Mouse (Mus musculus) adipocyte (in vitro differentiated cells): ENCODE measurements around the gene Zbtb22.
A peak's percentile ranks its signal among the peaks of the same experiment; 100 is the strongest.

ENCODE experiments used
- DNase-seq: peaks from one replicate; pipeline ENCODE4 v3.0.0-alpha.2; 2016; ENCODE audit warnings: low spot score

Gene Zbtb22

DNA sequence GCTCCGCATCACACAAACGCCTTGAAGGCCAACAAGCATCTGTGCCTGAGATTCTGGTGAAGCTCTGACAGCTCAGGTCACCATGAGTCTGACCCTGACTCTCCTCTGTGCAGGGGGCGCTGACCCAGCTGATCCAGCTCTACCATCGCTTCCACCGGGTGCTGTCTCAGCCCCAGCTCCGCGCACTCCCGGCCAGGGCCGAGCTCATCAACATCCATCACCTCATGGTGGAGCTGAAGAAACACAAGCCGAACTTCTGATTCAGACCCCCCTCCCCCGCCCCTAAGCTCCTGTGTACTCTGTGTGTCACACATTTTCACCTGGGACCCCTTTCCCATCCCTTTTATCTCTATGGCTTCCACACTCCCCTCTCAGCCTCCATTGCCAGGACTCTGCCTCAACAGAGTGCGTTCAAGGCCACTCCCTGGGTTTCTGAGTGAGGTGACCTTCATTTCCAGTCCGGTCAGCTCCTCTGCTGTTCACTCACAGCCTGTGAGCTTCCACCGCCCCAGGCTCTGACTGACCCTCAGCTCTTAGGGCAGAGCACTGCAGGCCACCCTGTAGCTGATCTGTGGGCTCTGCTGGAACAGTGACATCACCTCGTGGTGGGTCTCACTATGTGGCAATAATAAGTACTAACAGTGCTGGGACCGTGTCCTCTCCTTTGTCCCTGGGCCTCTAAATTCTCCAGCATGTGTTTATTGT lies 50.3 kb downstream of the Zbtb22 start:
- DNase-seq, result no peak

DNA sequence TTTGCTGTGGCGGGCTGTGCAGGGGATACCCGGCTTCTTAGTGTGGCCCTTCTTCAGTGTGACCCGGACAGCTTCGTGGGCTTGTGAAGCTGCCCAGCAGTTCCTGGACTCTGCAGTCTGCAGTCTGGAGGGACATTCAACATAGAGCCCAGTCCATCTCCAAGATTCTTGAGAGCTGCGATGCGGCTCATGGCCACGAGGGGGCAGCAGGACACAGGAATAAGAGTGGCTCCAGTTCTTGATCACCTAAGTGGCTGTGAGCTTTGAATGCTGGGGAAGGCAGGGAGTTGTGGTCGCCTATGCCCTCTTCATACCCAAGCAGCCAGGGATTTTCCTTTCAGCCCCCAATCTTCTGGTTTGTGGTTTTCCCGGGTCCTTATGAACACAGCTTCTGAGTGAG lies 52.8 kb downstream of the Zbtb22 start:
- DNase-seq, result peak; percentile 90
